Comparison of ENCODE assay signal across 8 mouse cellular contexts in the genomic region with DNA sequence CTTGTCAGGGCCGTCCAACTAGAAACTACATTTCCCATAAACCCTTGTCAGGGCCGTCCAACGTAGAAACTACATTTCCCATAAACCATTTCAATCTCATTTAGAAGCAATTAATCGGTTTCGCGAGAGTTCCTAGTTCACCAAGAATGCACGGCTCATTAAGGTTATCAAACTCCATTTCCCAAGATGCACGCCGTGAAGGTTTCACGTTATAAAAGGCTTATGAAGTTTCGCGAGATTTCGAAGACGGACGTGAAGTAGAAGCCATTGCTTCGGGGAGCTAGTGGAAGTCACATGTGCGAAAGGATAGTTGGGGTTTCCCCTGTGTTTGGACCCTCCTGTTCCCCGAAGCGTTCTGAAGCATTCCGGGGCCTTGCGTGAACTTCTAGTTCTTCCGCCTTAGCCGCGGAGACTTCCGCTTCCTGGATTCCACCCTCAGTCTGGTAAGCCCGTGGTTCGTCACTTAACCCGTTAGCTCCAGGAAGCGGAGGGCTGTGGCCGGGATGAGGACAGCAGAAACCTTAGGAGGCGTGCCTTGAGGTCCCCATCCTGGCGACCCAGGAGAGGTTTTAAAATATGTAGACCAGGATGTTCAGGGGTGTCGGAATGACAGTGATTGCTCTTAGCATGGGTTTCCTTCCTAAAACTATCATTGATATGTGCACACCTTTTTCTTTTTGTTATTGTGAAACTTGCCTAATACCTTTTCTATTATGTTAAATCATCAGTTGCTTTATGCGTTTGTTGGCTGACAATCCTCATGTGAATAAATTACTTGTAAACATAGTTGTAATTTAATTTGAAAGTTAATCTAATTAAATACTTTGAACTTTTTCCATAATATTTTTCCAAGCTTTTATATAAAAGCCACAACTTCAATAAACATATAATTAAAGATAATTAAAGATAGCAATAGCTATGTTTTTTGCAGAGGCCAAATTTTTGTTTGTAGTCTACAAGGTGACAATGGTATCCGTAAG. TPM values are rescaled to one million over a fixed set of nuclear protein-coding genes. Genes with fewer than 3 reads are reported as not detected.
A peak's percentile ranks its signal among the peaks of the same experiment; 100 is the strongest.
DNase-seq lines count a peak whose midpoint lies in the region; ATAC-seq and TF ChIP-seq lines count a peak whose summit lies in the region.

Zfp317 (plus strand) TSS at position 260 of the 980 bp plus-strand sequence.

- TF ChIP-seq POLR2A in kidney, adult 2 months (IDR thresholded peaks at IDR 0.05; ENCODE audit: low read depth, low read length), result no peak
- TF ChIP-seq POLR2A in spleen, adult 2 months (IDR thresholded peaks at IDR 0.05; ENCODE audit: low read depth, low read length), result peak; percentile 18; the same call in 1 of the 2 replicates

- peak; percentile 89 for DNase-seq in 3134 (ENCODE audit: extremely low read depth, insufficient read length, low spot score)
- peak; percentile 80 to 83 for DNase-seq in adrenal gland, postnatal 36 days
- DNase-seq in heart, adult 18-20 months, result peak; percentile 94 to 98
- peak; percentile 99 for DNase-seq in kidney, adult 2 months
- DNase-seq in spleen, adult 2 months (ENCODE audit: low read depth in 1 of 2, low spot score in 2 of 2), result peak; percentile 87 to 100

- H3K9me3 ChIP-seq in embryonic facial prominence, embryonic 13.5 days, result no peaks in the 10 kb centered on the region
- no peaks in the 10 kb centered on the region for H3K9me3 ChIP-seq in limb, embryonic 12.5 days
- no peaks in the 10 kb centered on the region for H3K9me3 ChIP-seq in midbrain, embryonic 15.5 days

- ATAC-seq in embryonic facial prominence, embryonic 13.5 days (ENCODE audit: insufficient number of reproducible peaks, insufficient read depth, low FRiP score, low TSS enrichment, low read depth), result peak; percentile 97
- ATAC-seq in limb, embryonic 12.5 days (ENCODE audit: insufficient number of reproducible peaks, insufficient read depth, low FRiP score, low TSS enrichment, low read depth), result peak; percentile 98
- ATAC-seq in midbrain, embryonic 15.5 days (replicated peaks), result peak; percentile 99

- H3K4me3 ChIP-seq in embryonic facial prominence, embryonic 13.5 days, result peak within 1 kb of the TSS; percentile 59
- H3K4me3 ChIP-seq in kidney, adult 2 months (ENCODE audit: insufficient read depth, low read depth, low read length), result peak within 1 kb of the TSS; percentile 49
- peak within 1 kb of the TSS; percentile 50 for H3K4me3 ChIP-seq in limb, embryonic 12.5 days (replicated peaks)
- H3K4me3 ChIP-seq in midbrain, embryonic 15.5 days, result peak within 1 kb of the TSS; percentile 70
- peak within 1 kb of the TSS; percentile 72 for H3K4me3 ChIP-seq in spleen, adult 2 months (ENCODE audit: extremely low read depth, insufficient read depth, insufficient read length)

- WGBS in embryonic facial prominence, embryonic 13.5 days, result 2% methylated on average over 35 of the region's 35 CpGs
- WGBS in kidney, adult 2 months, result 1% methylated on average over 35 of the region's 35 CpGs
- 2% methylated on average over 35 of the region's 35 CpGs for WGBS in limb, embryonic 12.5 days
- WGBS in midbrain, embryonic 15.5 days, result 2% methylated on average over 35 of the region's 35 CpGs
- 2% methylated on average over 35 of the region's 35 CpGs for WGBS in spleen, adult 2 months

- H3K4me2 ChIP-seq in embryonic facial prominence, embryonic 13.5 days, result peak within 1 kb of the TSS; percentile 52
- peak within 1 kb of the TSS; percentile 42 for H3K4me2 ChIP-seq in limb, embryonic 12.5 days
- H3K4me2 ChIP-seq in midbrain, embryonic 15.5 days, result peak within 1 kb of the TSS; percentile 47

- no peak for TF ChIP-seq CTCF in kidney, adult 2 months (conservative IDR thresholded peaks at IDR 0.05; ENCODE audit: insufficient read depth, insufficient read length, low read depth, low read length)
- TF ChIP-seq CTCF in spleen, adult 2 months (IDR thresholded peaks at IDR 0.05; ENCODE audit: extremely low read depth, insufficient read depth, insufficient read length, insufficient replicate concordance), result no peak

- H3K4me1 ChIP-seq in embryonic facial prominence, embryonic 13.5 days, result no peaks in the 10 kb centered on the region
- no peaks in the 10 kb centered on the region for H3K4me1 ChIP-seq in kidney, adult 2 months (ENCODE audit: control insufficient read depth, insufficient read depth, low read length)
- no peaks in the 10 kb centered on the region for H3K4me1 ChIP-seq in limb, embryonic 12.5 days (replicated peaks)
- H3K4me1 ChIP-seq in midbrain, embryonic 15.5 days, result no peaks in the 10 kb centered on the region
- H3K4me1 ChIP-seq in spleen, adult 2 months (ENCODE audit: control insufficient read depth, insufficient read depth, insufficient read length), result no peaks in the 10 kb centered on the region

- H3K36me3 ChIP-seq in embryonic facial prominence, embryonic 13.5 days, result 0 out of 2 replicates have a peak, but pooled peaks cover 8% of the 10 kb centered on the region
- H3K36me3 ChIP-seq in kidney, adult 2 months (ENCODE audit: control insufficient read depth, insufficient read depth, low read length), result no peaks in the 10 kb centered on the region
- H3K36me3 ChIP-seq in limb, embryonic 12.5 days, result peaks cover 19% of the 10 kb centered on the region
- peaks cover 6% of the 10 kb centered on the region; the same call in 1 of the 2 replicates for H3K36me3 ChIP-seq in midbrain, embryonic 15.5 days (replicated peaks)
- no peaks in the 10 kb centered on the region; the same call in 1 of the 2 replicates for H3K36me3 ChIP-seq in spleen, adult 2 months (ENCODE audit: control insufficient read depth, insufficient read depth, low read length)

- peak within 1 kb of the TSS; percentile 90 for H3K27ac ChIP-seq in embryonic facial prominence, embryonic 13.5 days
- H3K27ac ChIP-seq in kidney, adult 2 months (ENCODE audit: insufficient read depth, low read depth, low read length), result peak within 1 kb of the TSS; percentile 11; the same call in 1 of the 2 replicates
- peak within 1 kb of the TSS; percentile 88 for H3K27ac ChIP-seq in limb, embryonic 12.5 days
- peak within 1 kb of the TSS; percentile 84 for H3K27ac ChIP-seq in midbrain, embryonic 15.5 days
- peak within 1 kb of the TSS; percentile 90 for H3K27ac ChIP-seq in spleen, adult 2 months (ENCODE audit: insufficient read depth, low read length)

- no peaks in the 10 kb centered on the region for H3K27me3 ChIP-seq in embryonic facial prominence, embryonic 13.5 days
- H3K27me3 ChIP-seq in kidney, adult 2 months (replicated peaks; ENCODE audit: control insufficient read depth, insufficient read depth, low read length), result no peaks in the 10 kb centered on the region
- no peaks in the 10 kb centered on the region for H3K27me3 ChIP-seq in limb, embryonic 12.5 days
- H3K27me3 ChIP-seq in midbrain, embryonic 15.5 days (replicated peaks), result no peaks in the 10 kb centered on the region
- no peaks in the 10 kb centered on the region for H3K27me3 ChIP-seq in spleen, adult 2 months (ENCODE audit: control insufficient read depth, insufficient read depth, low read length)

- peak within 1 kb of the TSS; percentile 71 for H3K9ac ChIP-seq in embryonic facial prominence, embryonic 13.5 days
- peak within 1 kb of the TSS; percentile 51 for H3K9ac ChIP-seq in limb, embryonic 12.5 days (replicated peaks)
- H3K9ac ChIP-seq in midbrain, embryonic 15.5 days, result peak within 1 kb of the TSS; percentile 69

RNA-seq across cellular contexts. Expression of gene Zfp317, which starts in this region (rescaled TPM):
- 10 to 100 TPM; 19.8 to 22.2 TPM for total RNA-seq in adrenal gland, postnatal 36 days (2021)
- polyA plus RNA-seq in embryonic facial prominence, embryonic 13.5 days (2015; fragmentation: Nextera tagmentation; extraction: Ambion mirVana), result 28.5 and 36.0 TPM in 2 replicates
- total RNA-seq in heart, adult 18-20 months (2021), result 10 to 100 TPM; 14.0 to 14.9 TPM
- 8.0 and 8.1 TPM in 2 replicates for polyA plus RNA-seq in kidney, adult 2 months (2012; rRNA removed)
- 37.2 and 37.5 TPM in 2 replicates for polyA plus RNA-seq in limb, embryonic 12.5 days (2016; fragmentation: Nextera tagmentation; extraction: Ambion mirVana)
- polyA plus RNA-seq in midbrain, embryonic 15.5 days (2015; fragmentation: Nextera tagmentation; extraction: Ambion mirVana), result 39.0 and 39.4 TPM in 2 replicates
- polyA plus RNA-seq in spleen, adult 2 months (2012; rRNA removed), result 4.9 and 5.6 TPM in 2 replicates

Comparison
In these comparisons a context has a peak if more than half of its experiments do, and no peak if none do; other contexts are left out.
1. Peak in every context shown above with its lines: DNase-seq, ATAC-seq, H3K4me3 ChIP-seq and H3K27ac ChIP-seq.
2. H3K27ac ChIP-seq: peak in every context shown above with its lines; median percentile 90 in embryonic facial prominence, embryonic 13.5 days; 90 in spleen, adult 2 months; 88 in limb, embryonic 12.5 days; 84 in midbrain, embryonic 15.5 days; 11 in kidney, adult 2 months.